Mouse (Mus musculus) C2C12 (cell line): ENCODE measurements around the gene Slc23a2.

Experiments
- CTCF ChIP-seq: IDR thresholded peaks from one replicate; pipeline ENCODE4 v1.5.1; 2011; ENCODE audit not compliant: control insufficient read depth, insufficient read depth, insufficient read length
- MYOD1 ChIP-seq: IDR thresholded peaks from one replicate; pipeline ENCODE4 v1.6.1; 2011; ENCODE audit warnings: low read depth; ENCODE audit not compliant: control insufficient read depth, insufficient read length
- MYOG ChIP-seq: IDR thresholded peaks from one replicate; pipeline ENCODE4 v1.6.1; 2011; ENCODE audit not compliant: control insufficient read depth, insufficient read length; ENCODE audit errors: extremely low read depth

GRCm38 (mm10) chr2:132053824-132054223 is 91.1 kb downstream of the Slc23a2 start:
- TF ChIP-seq MYOG (no peak), MYOD1 (no peak), CTCF (no peak)
